ENCODE assay signal across 9 mouse cellular contexts in genomic region chr1:179261496-179261966, GRCm38 (mm10).
DNase-seq lines count a peak whose midpoint lies in the region; ATAC-seq and TF ChIP-seq lines count a peak whose summit lies in the region.
"Had no signal": no experiment of that assay in that cellular context is flagged by ENCODE, and none has a peak within 500 bp of the region (broad histone marks: within the 10 kb centered on the region; RNA-seq: fewer than 3 reads in every experiment).

No protein-coding gene starts in this region.

- 34% methylated on average over 11 of the region's 11 CpGs for WGBS in kidney, embryonic 16.5 days
- WGBS in forebrain, embryonic 15.5 days, result 33% methylated on average over 11 of the region's 11 CpGs
- WGBS in limb, embryonic 13.5 days, result 18% methylated on average over 11 of the region's 11 CpGs
- 47% methylated on average over 11 of the region's 11 CpGs for WGBS in stomach, postnatal 0 days

- TF ChIP-seq CTCF in stomach, postnatal 0 days (IDR thresholded peaks at IDR 0.05; ENCODE audit: low read depth), result no peak

- H3K36me3 ChIP-seq in kidney, embryonic 16.5 days (ENCODE audit: insufficient read depth, low read length), result no peaks in the 10 kb centered on the region
- H3K36me3 ChIP-seq in forebrain, embryonic 15.5 days, result no peaks in the 10 kb centered on the region
- H3K36me3 ChIP-seq in limb, embryonic 13.5 days, result no peaks in the 10 kb centered on the region
- H3K36me3 ChIP-seq in stomach, postnatal 0 days (ENCODE audit: control insufficient read depth, insufficient read depth, low read length), result no peaks in the 10 kb centered on the region
- H3K36me3 ChIP-seq: limb, embryonic 15.5 days had no signal

- no peaks in the 10 kb centered on the region for H3K27me3 ChIP-seq in kidney, embryonic 16.5 days (ENCODE audit: insufficient read depth, low read length)
- H3K27me3 ChIP-seq in forebrain, embryonic 15.5 days, result no peaks in the 10 kb centered on the region
- H3K27me3 ChIP-seq in limb, embryonic 13.5 days, result no peaks in the 10 kb centered on the region
- no peaks in the 10 kb centered on the region for H3K27me3 ChIP-seq in stomach, postnatal 0 days (ENCODE audit: control insufficient read depth, insufficient read depth, low read length)
- H3K27me3 ChIP-seq: limb, embryonic 15.5 days had no signal

- peak; percentile 39; the same call in 1 of the 2 replicates for ATAC-seq in kidney, embryonic 16.5 days (ENCODE audit: low FRiP score, low TSS enrichment)
- peak; percentile 43; the same call in 1 of the 2 replicates for ATAC-seq in forebrain, embryonic 15.5 days (replicated peaks)
- no peak for ATAC-seq in limb, embryonic 13.5 days (ENCODE audit: low FRiP score, low read depth)
- no peak for ATAC-seq in stomach, postnatal 0 days (ENCODE audit: low FRiP score, low TSS enrichment)

- no peak overlapping the region for H3K4me3 ChIP-seq in kidney, embryonic 16.5 days (ENCODE audit: low read length)
- H3K4me3 ChIP-seq in forebrain, embryonic 15.5 days, result no peak overlapping the region
- no peak overlapping the region for H3K4me3 ChIP-seq in limb, embryonic 13.5 days
- H3K4me3 ChIP-seq in stomach, postnatal 0 days (ENCODE audit: low read depth, low read length), result no peak overlapping the region
- H3K4me3 ChIP-seq: limb, embryonic 15.5 days had no signal

- H3K4me2 ChIP-seq in kidney, embryonic 16.5 days (replicated peaks; ENCODE audit: low read depth, low read length), result no peak overlapping the region
- no peak overlapping the region for H3K4me2 ChIP-seq in forebrain, embryonic 15.5 days (replicated peaks)
- H3K4me2 ChIP-seq in limb, embryonic 13.5 days (replicated peaks), result peak overlapping the region; percentile 21; the same call in 1 of the 2 replicates
- no peak overlapping the region for H3K4me2 ChIP-seq in stomach, postnatal 0 days (replicated peaks; ENCODE audit: low read depth)
- H3K4me2 ChIP-seq: limb, embryonic 15.5 days had no signal

- DNase-seq in kidney, adult 9 months, result no peak
- DNase-seq in cerebellum, adult 18-20 months, result peak; percentile 22 to 30
- no peak for DNase-seq in urinary bladder, adult 2 months (ENCODE audit: low spot score)
- DNase-seq in lung, postnatal 36 days, result no peak
- no peak for DNase-seq in stomach, postnatal 0 days (ENCODE audit: low spot score)

- H3K4me1 ChIP-seq in kidney, embryonic 16.5 days (ENCODE audit: insufficient read depth, low read length), result peaks cover 6% of the 10 kb centered on the region
- H3K4me1 ChIP-seq in forebrain, embryonic 15.5 days, result peaks cover 9% of the 10 kb centered on the region
- H3K4me1 ChIP-seq in limb, embryonic 13.5 days, result peaks cover 14% of the 10 kb centered on the region
- no peaks in the 10 kb centered on the region for H3K4me1 ChIP-seq in stomach, postnatal 0 days (replicated peaks; ENCODE audit: control insufficient read depth, insufficient read depth)

- 0 out of 2 replicates have a peak, but pooled peaks cover 6% of the 10 kb centered on the region for H3K9me3 ChIP-seq in kidney, embryonic 16.5 days (ENCODE audit: low read length)
- no peaks in the 10 kb centered on the region for H3K9me3 ChIP-seq in forebrain, embryonic 15.5 days
- H3K9me3 ChIP-seq in limb, embryonic 13.5 days, result no peaks in the 10 kb centered on the region
- H3K9me3 ChIP-seq in stomach, postnatal 0 days (ENCODE audit: control insufficient read depth, low read length), result no peaks in the 10 kb centered on the region
- H3K9me3 ChIP-seq: limb, embryonic 15.5 days had no signal

- H3K9ac ChIP-seq in kidney, embryonic 16.5 days (replicated peaks; ENCODE audit: low read length), result no peak overlapping the region
- no peak overlapping the region for H3K9ac ChIP-seq in forebrain, embryonic 15.5 days (replicated peaks)
- H3K9ac ChIP-seq in limb, embryonic 13.5 days, result 0 out of 2 replicates have a peak overlapping the region, but pooled peaks have one; percentile 1
- H3K9ac ChIP-seq in stomach, postnatal 0 days (ENCODE audit: low read length), result no peak overlapping the region
- H3K9ac ChIP-seq: limb, embryonic 15.5 days had no signal

- TF ChIP-seq EP300 in stomach, postnatal 0 days (optimal IDR thresholded peaks at IDR 0.05), result no peak

- no peak overlapping the region for H3K27ac ChIP-seq in kidney, embryonic 16.5 days (ENCODE audit: low read length)
- 0 out of 2 replicates have a peak overlapping the region, but pooled peaks have one; percentile 30 for H3K27ac ChIP-seq in forebrain, embryonic 15.5 days (replicated peaks)
- H3K27ac ChIP-seq in limb, embryonic 13.5 days, result no peak overlapping the region
- no peak overlapping the region for H3K27ac ChIP-seq in stomach, postnatal 0 days (replicated peaks)
- H3K27ac ChIP-seq: limb, embryonic 15.5 days had no signal

Comparison
In these comparisons a context has a peak if more than half of its experiments do, and no peak if none do; other contexts are left out.
1. ATAC-seq: peak in kidney, embryonic 16.5 days (single experiment) and forebrain, embryonic 15.5 days (single experiment); none in limb, embryonic 13.5 days (single experiment) and stomach, postnatal 0 days (single experiment).
2. DNase-seq: peak in cerebellum, adult 18-20 months (2 of 2); none in kidney, adult 9 months (single experiment), urinary bladder, adult 2 months (single experiment), lung, postnatal 36 days (single experiment) and stomach, postnatal 0 days (single experiment).